Mouse (Mus musculus): ENCODE results near the gene Veph1. TPM values are rescaled to one million over a fixed set of nuclear protein-coding genes. Genes with fewer than 3 reads are reported as not detected.

Gene Veph1
- polyA plus RNA-seq (2012; ENCODE audit: low replicate concordance): 0.06 TPM in 1 of 2 replicates, not detected in the other

GRCm38 (mm10) chr3:66296545-66296944, at the start of gene Veph1:
Gene Veph1, minus strand, starts transcription at chr3:66296837.

DNA sequence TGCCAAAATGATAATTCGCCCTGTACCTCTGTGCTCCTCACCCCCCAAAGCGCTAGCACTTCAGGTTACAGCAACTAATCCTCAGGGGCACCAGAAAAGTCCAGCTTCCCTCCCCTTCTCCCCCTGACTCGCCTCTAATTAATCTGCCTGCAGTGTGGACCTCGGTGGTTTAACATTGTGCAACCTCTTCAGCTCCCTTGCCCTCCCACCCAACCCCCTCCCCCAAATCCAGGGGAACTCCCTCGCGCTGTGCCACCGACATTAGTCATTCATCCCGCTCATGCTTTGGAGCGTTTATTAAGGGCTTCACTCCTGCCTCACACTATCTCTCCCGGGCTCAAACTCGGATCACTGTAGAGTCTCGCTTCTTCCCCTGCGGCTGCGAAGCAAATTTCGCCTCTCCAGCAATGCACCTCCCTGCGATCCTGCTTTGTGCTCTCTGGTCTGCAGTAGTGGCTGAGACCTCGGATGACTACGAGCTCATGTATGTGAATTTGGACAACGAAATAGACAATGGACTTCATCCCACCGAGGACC, 76.9 kb downstream of the Veph1 start, which contains the start of gene Ptx3:
TSS of gene Ptx3 (plus strand) at position 256 of the 537 bp plus-strand sequence.

Other genes with a start within 250 kb of the Veph1 start
- not detected in 2 replicates for gene Ptx3, start 76.9 kb downstream of the Veph1 start, polyA plus RNA-seq (2012; ENCODE audit: low replicate concordance)